Mouse (Mus musculus) heart, postnatal 36 days (tissue): ENCODE results near the gene Lipt1. TPM values are rescaled to one million over a fixed set of nuclear protein-coding genes. Genes with fewer than 3 reads are reported as not detected.
A peak's percentile ranks its signal among the peaks of the same experiment; 100 is the strongest.

Experiments used
- DNase-seq, 2 experiments: peaks; one replicate each; pipeline ENCODE4 v3.0.0; 2021 to 2022
- intact Hi-C: fragments of 180-260 bp; cut with DNase I; formaldehyde crosslinking; loops from one replicate; pipeline ENCODE4 v1.15.1; 2025
- total RNA-seq, 2 experiments: library from RNA; stranded (reverse); gene quantifications; 2 replicates each; pipeline ENCODE4 v1.2.3; 2021

The Lipt1 gene
- 10 to 100 TPM; 12.2 to 12.3 TPM for total RNA-seq

GRCm38 (mm10) chr1:37871704-37872103 lies at the start of gene Lipt1:
Lipt1 (plus strand) TSS chr1:37871738.
- intact Hi-C loops, result loop anchor here (2.0 kb wide), 1 partner anchor 17 kb away; no protein-coding TSS in a partner anchor
- peak in 1 of 2 experiments; percentile 26 for DNase-seq

- intact Hi-C loops, result no loop called here
- DNase-seq, result no peak
Measured at GRCm38 (mm10) chr1:37831681-37832080, 39.9 kb upstream of the Lipt1 start.

GRCm38 (mm10) chr1:37846878-37847277 lies 24.7 kb upstream of the Lipt1 start:
- intact Hi-C loops, result no loop called here
- DNase-seq, result no peak

- DNase-seq, result no peak
- intact Hi-C loops, result no loop called here
Measured at GRCm38 (mm10) chr1:37850696-37851095, 20.8 kb upstream of the Lipt1 start.

GRCm38 (mm10) chr1:37864511-37865400 lies 6.8 kb upstream of the Lipt1 start:
- DNase-seq, result peak; percentile 99
- intact Hi-C loops, result loop anchor here (1.0 to 10.0 kb wide), 3 partner anchors 26 to 1800 kb away; partner anchors contain the start of genes Coa5, Hs6st1, Mitd1 and Mrpl30

GRCm38 (mm10) chr1:37865401-37866215 lies 5.9 kb upstream of the Lipt1 start:
- no peak for DNase-seq
- intact Hi-C loops, result loop anchor here (1.0 to 10.0 kb wide), 4 partner anchors 25 to 1801 kb away; partner anchors contain the start of genes Coa5, Hs6st1, Mitd1 and Mrpl30

GRCm38 (mm10) chr1:37866286-37866685 lies 5.3 kb upstream of the Lipt1 start, which contains the start of gene Tsga10:
Tsga10 (minus strand) TSS chr1:37866429.
- intact Hi-C loops, result loop anchor here (1.0 to 10.0 kb wide), 3 partner anchors 187 to 1801 kb away; partner anchors contain the start of genes Coa5, Hs6st1 and Unc50
- no peak for DNase-seq

- peak in 1 of 2 experiments; percentile 44 for DNase-seq
- intact Hi-C loops, result loop anchor here (10.0 kb wide), 2 partner anchors 432 to 1802 kb away; partner anchors contain the start of genes Coa5, Hs6st1 and Unc50
Measured at GRCm38 (mm10) chr1:37867056-37867455, 4.5 kb upstream of the Lipt1 start.

- no peak for DNase-seq
- intact Hi-C loops, result loop anchor here (10.0 kb wide), 2 partner anchors 433 to 1803 kb away; partner anchors contain the start of genes Coa5, Hs6st1 and Unc50
Measured at GRCm38 (mm10) chr1:37867684-37868322, 3.7 kb upstream of the Lipt1 start.

- no peak for DNase-seq
- intact Hi-C loops, result loop anchor here (10.0 kb wide), 2 partner anchors 434 to 1804 kb away; partner anchors contain the start of genes Coa5, Hs6st1 and Unc50
Measured at GRCm38 (mm10) chr1:37868640-37869039, 2.9 kb upstream of the Lipt1 start.

- no peak for DNase-seq
- intact Hi-C loops, result loop anchor here (10.0 kb wide), 2 partner anchors 435 to 1805 kb away; partner anchors contain the start of genes Coa5, Hs6st1 and Unc50
Measured at GRCm38 (mm10) chr1:37869362-37869761, 2.2 kb upstream of the Lipt1 start.

GRCm38 (mm10) chr1:37872131-37873067 lies 861 bp downstream of the Lipt1 start:
- DNase-seq, result peak; percentile 72 to 77
- intact Hi-C loops, result loop anchor here (2.0 kb wide), 1 partner anchor 16 kb away; no protein-coding TSS in a partner anchor

- no peak for DNase-seq
- intact Hi-C loops, result loop anchor here (2.0 kb wide), 1 partner anchor 16 kb away; no protein-coding TSS in a partner anchor
Measured at GRCm38 (mm10) chr1:37873157-37873556, 1.6 kb downstream of the Lipt1 start.

- intact Hi-C loops, result no loop called here
- DNase-seq, result no peak
Measured at GRCm38 (mm10) chr1:37877736-37878460, 6.4 kb downstream of the Lipt1 start.

- intact Hi-C loops, result no loop called here
- DNase-seq, result no peak
Measured at GRCm38 (mm10) chr1:37883411-37883810, 11.9 kb downstream of the Lipt1 start.

GRCm38 (mm10) chr1:37884451-37884850 lies 12.9 kb downstream of the Lipt1 start:
- intact Hi-C loops, result no loop called here
- no peak for DNase-seq

- intact Hi-C loops, result loop anchor here (2.0 kb wide), 1 partner anchor 16 kb away; no protein-coding TSS in a partner anchor
- DNase-seq, result no peak
Measured at GRCm38 (mm10) chr1:37889206-37889605, 17.7 kb downstream of the Lipt1 start.
